Mouse (Mus musculus): Measurements from ENCODE around the gene Exosc3.

Exosc3 gene

GRCm38 (mm10) chr4:45279981-45280548 lies 62.5 kb downstream of the Exosc3 start:
- peak; percentile 39 to 40 for DNase-seq

GRCm38 (mm10) chr4:45279292-45279691 lies 63.2 kb downstream of the Exosc3 start:
- DNase-seq = no peak

GRCm38 (mm10) chr4:45275770-45276169 lies 66.8 kb downstream of the Exosc3 start:
- DNase-seq = no peak

- no peak for DNase-seq
These were observed 71.5 kb downstream of the Exosc3 start for GRCm38 (mm10) chr4:45271041-45271452.

- no peak for DNase-seq
These were observed 74.6 kb downstream of the Exosc3 start for GRCm38 (mm10) chr4:45267883-45268282.

All from thymus, postnatal 36 days (tissue).